Mouse (Mus musculus) NIH3T3 (cell line): ENCODE results near the gene Ripk3.
A peak's percentile ranks its signal among the peaks of the same experiment; 100 is the strongest.

Source experiments
- DNase-seq: peaks from one replicate; pipeline ENCODE4 v3.0.0-alpha.2; 2012; ENCODE audit warnings: low read depth

Ripk3 gene

DNA sequence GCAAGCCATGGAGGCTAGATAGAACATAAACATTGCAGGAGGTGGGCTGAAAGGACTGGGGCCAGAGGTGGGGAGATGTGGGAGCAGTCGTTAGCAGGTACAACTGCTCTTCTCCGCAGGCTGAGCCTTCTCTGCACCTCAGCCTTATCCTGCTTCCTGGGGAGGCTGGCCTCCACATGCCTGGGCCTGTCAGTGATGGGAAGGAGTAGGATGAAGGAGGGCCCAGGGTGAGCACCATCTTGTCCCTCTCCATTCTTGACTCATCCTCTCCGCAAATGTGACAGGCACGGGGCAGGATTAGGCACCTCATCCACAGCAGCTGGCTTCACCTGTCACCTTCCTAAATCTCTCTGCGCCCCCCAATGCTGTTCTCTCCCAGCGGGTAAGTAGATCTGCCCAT, 27.5 kb downstream of the Ripk3 start, which contains the start of gene Ltb4r2:
TSS of gene Ltb4r2 (plus strand) at position 266 of the 400 bp plus-strand sequence.
- no peak for DNase-seq

DNA sequence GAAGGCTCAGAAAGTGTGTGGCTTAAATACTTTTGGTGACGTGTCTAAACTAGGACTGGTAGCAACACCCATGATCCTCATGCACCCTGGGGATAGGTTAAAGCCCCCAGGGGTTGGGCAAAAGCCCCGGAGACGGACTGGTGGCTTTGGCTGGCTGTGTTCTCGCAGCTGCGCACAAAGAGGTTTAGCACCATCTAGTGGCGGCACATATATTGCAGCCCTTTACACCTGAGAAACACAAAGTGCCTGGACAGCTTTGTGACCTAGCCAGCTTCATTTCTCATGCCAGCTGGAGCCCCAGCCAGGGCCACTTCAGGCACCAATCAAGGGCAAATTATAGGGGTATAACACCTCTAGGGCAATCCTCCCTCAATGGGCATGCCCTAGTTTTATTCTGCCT, 28.5 kb downstream of the Ripk3 start:
- peak; percentile 85 for DNase-seq

DNA sequence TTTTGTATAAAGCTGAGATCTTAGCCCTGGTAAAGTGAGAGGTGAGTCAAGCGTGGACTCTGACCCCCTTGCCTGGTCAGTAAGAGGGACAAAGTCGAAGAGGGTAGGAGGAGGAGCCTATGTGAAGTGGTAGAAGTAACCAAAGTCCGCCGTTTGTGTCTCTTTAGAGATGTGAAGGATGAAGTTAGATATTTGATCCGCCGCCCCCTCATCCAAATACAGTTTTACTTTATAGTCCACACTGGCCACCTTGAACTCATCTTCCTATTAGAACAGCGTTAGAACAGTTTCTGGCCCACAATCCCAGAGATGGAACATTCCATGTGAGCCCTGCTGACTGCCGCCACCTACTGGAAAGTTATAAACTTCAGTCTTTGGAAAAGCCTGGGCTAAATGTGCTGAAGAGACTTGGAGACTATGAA, 30.3 kb downstream of the Ripk3 start, which contains the start of gene Cideb:
TSS of gene Cideb (minus strand) at position 96 of the 422 bp plus-strand sequence.
- peak; percentile 83 for DNase-seq

DNA sequence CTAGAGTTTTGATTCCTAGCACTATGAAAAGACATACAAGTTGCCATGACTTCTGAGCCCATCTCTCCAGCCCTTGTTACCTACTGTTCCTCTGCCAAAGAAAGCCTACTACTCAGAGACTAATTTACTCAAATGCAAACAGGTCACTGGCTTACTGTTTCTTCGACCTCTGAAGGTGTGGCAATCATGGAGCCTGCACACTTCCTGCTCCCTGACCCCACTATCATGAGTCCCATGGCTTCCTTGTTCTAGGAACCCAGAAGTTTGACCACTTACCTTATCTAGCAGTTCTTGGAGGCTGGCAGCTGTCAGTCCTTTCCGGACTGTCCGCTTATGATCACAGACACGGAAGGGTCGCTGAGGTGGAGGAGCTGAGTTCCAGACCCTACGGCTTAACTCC, 31.1 kb downstream of the Ripk3 start:
- no peak for DNase-seq

DNA sequence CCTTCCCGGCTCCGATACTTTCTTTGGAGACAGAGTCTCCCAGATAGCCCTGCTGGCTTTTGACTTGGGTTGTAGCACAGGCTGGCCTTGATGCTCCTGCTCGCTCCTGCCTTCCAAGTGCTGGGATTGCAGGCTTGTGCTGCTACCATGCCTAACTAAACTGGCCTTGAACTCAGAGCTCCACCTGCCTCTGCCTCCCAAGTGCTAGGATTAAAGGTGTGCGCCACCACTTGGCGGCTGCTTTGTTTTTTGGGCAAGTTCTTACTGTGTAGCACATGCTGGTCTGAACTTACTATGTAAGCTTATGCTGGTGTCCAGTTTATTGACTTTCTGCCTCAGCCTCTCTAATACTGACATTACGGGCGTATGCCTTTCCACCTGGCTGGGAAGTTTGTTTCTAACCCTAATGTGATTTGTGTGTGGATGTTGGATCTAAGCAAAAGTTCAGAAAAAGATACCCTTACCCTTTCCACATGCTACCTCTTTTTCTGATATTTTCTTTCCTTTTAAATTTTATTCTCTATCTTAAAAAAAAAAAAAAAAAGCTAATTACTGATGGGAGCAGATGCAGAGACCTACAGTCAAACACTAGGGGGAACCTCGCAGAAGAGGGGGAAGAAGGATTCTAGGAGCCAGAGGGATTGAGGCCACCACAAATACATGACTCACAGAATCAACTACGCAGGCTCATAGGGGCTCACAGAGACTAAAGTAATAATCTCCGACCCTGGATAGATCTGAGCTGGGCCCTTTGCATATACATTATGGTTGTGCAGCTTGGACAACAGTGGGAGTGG, 41.4 kb downstream of the Ripk3 start:
- peak; percentile 40 for DNase-seq

DNA sequence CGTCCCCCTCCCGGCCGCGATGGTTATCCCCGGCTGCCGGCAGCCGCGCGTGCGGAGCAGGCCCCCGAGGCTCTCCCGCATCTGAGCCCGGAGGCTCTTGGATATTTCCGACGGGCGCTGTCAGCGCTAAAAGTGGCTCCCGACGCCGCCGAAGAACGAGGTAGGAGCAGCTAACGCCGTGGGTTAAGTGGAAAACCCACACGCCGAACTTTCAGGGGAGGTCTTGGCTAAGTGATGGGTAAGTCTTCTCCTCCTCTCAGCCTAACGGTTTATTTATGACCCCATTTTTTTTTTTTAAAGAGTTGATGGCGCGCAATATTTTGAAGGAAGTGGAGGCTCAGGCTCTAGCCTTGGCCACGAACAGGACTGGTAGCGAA, 42.8 kb downstream of the Ripk3 start:
- DNase-seq: no peak

DNA sequence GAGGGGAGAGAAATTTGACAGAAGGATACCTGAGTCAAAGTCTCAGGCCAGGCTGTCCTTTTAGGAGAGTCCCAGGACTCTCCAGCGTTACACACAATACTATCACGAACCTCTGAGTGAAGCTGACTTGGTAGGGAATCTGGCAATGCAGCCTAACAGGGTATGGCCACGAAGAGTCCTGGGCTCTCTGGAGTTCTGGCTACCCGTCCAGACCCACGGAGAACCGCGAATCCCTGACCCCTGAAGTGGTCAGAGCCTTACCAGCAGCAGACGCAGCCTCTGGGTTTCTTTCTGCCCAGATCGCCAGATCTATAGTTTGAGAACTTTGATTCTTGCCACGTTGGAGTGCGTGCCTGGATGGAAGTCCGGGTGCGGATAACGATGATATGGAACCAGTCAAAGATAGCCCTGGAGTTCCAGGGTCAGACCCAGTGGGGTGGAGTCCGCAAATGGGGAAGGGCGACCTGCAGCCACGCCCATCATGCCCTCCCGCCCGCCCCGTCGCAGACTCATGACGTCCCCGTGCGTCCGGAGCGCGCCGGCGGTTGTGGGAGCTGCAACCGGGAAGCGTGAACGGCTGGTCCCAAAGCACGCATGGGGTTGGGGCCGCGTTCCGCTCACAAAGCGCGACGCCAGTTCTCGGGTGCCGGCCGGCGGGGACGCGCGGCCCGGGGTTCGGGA, 43.3 kb downstream of the Ripk3 start, which contains the start of the genes Dhrs1 and Nop9:
TSS of gene Dhrs1 (minus strand) at position 511 of the 681 bp plus-strand sequence.
TSS of gene Nop9 (plus strand) at position 514 of the 681 bp plus-strand sequence.
- DNase-seq: peak; percentile 90

DNA sequence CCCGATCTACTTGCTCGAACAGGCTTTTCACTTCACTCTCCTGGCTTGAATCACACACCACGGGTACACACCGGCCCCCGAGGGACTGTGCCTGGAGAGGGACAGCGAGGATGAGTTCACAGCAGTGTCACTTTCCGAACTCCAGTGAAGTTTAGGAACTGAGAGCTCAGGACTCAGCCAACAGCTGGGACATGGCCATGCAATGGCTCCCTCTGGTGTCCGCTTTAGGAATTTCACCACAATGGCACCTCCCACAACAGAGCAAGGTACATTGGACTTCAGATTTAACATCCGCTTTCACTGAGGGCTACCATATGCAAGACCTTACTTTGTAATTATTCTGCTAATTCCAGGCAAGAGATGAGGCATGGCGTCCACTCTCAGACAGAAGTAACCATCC, 45.0 kb downstream of the Ripk3 start:
- peak; percentile 91 for DNase-seq

DNA sequence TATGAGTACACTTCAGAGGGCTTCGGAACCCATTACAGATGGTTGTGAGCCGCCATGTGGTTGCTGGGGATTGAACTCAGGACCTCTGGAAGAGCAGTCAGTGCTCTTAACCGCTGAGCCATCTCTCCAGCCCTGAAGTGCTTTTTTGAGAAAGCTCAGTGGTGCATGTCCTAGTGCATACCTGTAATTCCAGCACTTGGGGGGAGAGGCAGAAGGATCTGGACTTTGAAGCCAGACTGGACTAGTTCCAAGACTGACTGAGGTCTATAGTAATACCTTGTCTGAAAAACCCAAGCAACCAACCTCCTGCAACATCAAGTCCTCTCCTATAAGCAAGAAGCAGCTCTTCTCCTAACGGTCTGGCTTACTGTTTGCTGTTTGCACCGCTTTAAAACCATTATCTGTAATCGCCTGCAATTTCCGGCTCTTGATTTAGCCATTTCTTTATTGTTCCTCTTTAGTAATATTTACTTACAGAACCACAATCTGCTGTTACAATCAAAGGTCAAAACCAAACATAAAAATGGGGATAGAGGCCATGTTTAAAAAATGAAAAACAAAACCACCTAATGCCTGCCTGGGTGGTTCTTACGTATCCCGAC, 51.5 kb downstream of the Ripk3 start:
- DNase-seq: no peak

DNA sequence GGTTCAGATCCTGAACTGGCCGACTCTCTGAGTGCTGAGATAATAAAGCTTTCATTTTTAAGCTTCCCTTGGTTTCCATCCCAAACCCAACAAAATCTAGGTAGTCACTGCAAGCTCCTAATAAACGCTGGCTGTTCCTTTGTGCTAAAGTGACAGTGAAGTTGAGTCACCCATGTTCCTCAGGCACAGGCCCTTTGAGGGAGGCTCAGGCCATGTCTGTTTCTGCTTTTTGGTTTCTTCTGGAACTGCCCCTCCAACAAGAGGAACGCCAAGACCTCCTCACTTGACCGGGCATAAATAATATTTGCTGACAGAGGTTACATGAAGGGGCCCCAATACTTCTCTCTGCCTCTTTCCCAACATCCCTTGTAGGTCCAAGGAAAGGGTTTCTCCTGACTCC, 52.9 kb downstream of the Ripk3 start:
- DNase-seq: no peak

DNA sequence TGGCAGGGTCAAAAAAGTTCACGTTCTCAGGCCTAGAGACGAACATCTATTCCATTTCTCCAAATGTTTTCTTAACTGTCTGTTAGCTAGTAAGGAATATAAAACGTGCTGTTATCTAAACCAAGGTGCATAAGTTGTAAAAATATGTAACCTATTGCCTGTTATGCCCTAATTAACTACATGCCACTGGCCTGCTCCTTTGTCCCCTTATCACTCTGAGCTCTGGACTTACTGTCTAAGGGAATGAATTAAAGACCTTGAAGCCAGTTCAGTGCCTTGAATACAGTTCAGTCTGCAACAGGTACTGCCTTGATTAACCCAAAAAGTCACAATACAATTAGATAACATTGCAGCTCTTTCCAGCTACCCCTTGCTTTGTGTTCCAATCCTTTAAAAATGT, 53.3 kb downstream of the Ripk3 start:
- no peak for DNase-seq
